Mouse (Mus musculus) cerebellum, adult 8-10 months (tissue): ENCODE measurements around the gene Psmd1.
"Not testable (repeated sequence)": the region's sequence is repeated elsewhere in the genome, so short reads cannot be mapped to it uniquely, and the experiment has no call there.

ENCODE experiments used
- DNase-seq: peaks from one replicate; pipeline ENCODE4 v3.0.0; 2022

Gene Psmd1

DNA sequence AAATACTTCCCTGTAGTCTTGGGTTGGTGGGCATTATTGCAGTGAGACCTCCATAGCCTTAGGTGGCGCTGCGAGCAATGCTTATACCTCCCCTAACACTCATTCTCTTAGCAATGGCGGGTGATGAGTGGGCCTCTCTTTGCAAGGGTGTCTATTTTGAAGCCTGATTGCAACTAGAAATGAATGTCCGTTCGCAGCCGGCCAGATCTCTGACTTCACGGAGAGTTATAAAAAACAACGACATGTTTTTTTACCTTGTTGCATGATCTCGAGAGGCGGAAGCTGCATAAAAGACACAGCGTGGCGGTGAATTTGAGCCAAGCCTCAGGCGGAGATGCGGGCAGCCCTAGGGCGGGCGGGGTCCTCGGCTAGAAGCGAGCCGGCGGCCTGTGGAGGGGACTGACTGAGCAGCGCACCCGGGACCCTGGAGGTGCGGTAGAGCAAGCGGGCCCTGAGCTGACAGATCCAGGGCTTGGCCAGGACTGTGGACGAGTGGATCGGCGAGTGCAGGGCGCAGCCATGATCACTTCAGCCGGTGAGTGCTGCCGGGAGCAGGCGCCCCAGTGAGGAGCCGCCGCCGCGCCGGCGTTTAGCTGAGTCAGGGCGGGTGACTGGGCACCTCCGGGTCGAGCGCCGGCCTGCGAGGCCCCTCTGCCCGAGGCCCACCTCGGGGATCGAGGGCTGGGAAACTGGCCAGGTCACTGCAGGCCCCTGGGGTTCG is at the start of gene Psmd1:
Gene Psmd1, plus strand, starts transcription at position 117 of the 721 bp plus-strand sequence.
- peak; percentile 85 for DNase-seq

DNA sequence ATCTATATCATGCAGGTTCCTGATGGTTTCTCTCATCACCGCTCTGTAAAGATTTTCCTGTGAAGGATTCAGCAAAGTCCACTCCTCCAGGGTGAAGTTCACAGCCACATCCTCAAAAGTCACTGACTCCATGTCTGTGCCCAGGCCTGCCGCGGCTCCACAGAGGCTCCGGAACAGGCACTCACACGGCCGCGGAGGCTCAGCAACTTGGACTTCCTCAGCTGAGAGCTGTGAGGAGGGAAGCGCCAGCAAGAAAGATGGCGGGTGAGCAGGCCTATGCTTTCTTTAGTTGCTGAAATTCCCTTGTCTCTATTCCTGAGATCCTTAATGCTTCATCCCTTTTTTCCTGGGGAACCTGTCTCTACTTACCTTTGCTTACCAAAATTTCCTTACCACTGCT is 48.4 kb upstream of the Psmd1 start:
- not testable (repeated sequence) for DNase-seq

DNA sequence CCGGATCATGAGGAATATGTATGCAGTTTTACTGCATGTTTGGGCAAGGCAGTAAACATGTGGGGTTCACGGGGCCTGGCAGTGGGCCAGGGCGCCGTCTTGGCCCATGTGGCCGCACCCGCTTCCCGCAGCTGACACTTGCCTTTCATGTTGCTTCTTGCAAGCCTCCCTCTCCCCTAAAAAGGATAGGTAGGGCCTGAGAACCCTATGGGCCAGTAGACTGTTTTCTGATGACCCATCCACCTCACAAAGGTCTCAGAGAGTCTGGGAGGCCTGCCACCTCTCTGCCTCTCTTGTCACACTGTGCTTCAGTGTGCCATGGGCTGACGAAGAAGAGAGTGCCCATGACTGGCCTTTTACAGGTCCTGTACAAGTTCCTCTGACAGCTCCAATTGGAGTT is 47.7 kb upstream of the Psmd1 start, which contains the start of gene Spata3:
Gene Spata3, plus strand, starts transcription at position 301 of the 400 bp plus-strand sequence.
- DNase-seq = no peak

DNA sequence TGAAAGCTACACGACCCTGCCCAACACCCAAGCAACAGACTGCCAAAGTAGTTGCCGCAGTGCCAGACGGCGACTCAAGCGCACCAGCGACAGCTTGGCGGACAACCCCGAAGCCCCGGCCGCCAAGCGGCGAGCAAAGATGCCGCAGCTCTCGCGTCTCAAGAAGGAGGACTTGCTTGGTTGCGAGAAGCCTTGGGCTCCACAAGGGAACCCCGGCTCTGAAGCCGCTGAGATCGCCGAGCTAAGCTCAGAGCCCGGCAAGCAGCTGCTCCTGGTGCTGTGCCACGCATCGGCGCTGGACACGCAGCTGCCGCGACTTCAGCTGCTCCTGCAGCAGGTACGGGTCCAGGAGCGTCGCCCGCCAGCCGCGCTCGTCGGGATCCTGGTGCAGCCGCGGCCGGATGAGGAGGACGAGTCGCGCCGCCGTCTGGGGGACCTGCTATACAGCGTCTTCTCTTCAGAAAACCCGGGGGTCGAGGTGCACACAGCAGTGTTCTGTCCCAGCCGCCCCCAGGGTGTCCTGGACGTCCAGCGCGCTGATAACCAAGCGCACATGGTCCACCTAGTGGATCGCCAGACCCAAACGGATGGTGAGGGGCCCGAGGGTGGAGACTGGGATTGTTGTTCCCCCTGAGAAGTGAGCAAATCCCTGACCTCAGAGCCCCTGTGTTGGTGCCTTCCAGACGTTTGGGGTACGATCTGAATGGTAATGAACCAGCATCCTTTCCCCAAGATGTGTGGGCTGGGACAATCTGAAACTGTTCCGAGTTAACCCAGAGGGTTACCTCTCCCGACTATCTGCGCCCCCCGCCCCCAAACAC is 45.7 kb upstream of the Psmd1 start:
- DNase-seq = peak; percentile 32

DNA sequence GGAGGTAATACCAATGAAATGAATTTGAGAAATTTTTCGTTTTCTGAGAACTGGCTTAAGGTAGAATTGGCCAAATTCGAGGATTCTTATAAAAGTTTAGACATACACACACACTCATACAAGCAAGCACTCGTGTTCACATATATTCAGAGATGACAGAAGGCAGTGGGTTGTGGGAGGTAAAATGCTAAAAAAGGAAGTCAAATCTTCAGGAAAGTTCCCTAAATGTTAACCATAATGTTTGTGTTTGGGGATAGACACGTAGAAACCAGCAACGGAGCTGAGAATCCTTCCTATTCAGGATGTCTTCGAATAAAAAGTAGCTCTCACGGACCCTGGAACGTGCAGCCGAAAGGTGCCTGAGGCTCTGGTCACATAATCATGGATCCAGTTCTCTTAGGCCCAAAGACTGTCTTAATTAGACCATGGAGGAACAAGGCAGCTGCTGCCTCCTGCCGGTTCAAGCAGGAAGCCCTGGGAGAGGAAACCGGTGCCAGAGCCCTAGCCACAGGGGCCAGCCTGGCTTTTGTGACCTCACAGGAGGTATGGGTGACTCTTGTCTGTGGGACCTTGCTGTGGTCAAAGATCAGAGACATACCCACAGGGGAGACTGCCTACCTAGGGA is 42.7 kb upstream of the Psmd1 start:
- DNase-seq = no peak

DNA sequence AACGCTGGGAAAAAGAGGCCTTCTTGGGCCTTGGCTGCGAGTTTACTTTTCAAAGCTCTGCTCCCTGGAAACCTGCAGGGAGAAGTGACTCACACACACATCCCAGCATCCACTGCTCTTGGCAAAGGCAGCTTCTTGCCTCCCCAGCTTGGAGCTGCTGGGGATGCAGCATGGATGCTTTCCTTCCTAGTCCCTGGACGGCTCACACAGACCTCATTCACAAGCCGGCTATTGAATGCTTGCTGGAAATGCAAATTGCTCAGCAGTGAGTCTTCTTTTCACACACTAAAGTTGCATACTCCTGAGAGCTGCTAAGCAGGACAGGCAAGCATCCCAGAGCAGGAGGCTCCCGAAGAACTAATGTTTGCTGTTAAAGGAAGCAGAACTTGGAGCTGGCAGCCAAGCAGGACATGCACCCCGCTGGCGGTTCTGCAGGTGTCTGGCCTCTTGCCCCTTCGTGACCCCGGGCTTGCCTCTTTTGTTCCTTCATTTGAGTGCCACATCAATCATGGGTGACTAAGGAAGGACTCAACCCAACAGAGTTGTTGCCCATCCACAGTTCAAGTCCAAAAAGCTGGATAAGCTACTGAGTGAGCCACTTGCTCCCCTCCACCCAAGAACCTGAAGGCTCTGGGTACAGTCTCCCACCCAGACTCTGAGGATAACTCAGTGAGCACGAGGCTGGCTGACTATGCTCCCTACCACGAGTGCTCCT is 31.8 kb upstream of the Psmd1 start:
- peak; percentile 26 for DNase-seq

DNA sequence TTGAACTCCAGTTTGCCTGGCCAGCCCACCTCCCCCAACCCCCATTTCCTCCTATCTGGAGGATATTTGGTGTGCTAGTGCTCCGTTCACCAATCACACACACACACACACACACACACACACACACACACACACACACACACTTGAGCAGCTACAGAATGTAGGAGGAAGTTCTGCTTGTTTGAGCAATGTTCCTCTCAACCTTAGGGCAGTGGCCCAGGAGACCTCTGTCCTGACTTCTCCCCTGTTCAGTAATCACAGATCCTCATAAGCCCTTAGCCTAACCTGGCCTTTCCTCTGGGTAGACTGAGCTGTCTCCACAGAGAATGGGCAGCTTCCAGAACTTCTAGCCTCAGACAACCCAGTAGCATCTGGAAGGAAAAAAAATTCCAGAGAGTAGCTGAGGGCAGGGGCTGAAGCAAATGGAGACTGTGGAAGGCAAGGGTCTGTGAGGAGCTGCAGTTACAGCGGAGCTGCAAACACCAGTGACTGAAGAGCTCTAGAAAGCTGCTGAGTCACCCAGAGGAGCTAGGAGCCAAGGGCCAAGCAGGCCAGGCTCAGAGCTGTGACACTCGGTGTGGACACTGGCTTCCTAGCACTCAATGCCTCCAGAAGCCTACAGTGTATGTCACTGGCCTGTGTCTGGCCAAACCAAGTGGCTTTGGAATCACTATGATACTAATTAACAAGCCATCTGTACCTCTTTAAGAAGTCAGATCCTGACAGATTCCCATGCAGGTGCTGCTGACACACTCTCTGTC is 25.8 kb upstream of the Psmd1 start:
- DNase-seq = peak; percentile 54

DNA sequence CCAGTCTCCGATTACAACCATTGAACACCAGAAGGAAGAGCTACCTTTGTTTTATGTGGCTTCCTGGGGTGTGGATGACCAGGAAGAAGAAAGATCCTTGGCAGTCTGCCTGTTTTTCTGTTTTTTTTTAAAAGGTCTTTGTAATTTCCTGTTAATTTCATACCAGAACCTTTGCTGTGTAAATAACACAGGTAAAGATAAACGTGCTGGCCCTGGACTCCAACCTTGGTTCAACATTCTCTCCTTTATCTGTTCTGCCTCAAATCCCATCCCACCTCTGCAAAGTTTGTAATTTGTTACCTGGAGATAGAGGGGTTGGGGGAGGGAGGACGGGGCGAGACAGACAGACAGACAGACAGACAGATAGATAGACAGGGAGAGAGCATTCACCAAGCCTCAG is 24.1 kb upstream of the Psmd1 start:
- DNase-seq = no peak

DNA sequence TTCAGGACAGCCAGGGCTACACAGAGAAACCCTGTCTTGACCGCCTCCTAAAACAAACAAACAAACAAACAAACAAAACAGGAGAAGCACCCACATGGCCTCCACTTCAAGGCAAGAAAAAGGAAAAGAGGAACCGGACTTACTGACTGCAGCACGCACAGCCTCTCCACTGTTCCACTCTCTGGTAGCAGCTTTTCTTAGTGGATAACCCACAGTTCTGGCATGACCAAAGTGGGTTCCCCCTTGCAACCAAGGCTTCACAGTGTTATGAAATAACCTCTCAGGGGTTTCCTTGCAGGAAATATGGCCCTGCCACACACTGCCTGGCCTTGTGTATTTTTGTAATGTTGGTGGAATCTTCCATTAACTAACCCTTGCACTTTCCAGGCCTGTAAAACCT is 23.4 kb upstream of the Psmd1 start:
- DNase-seq = no peak

DNA sequence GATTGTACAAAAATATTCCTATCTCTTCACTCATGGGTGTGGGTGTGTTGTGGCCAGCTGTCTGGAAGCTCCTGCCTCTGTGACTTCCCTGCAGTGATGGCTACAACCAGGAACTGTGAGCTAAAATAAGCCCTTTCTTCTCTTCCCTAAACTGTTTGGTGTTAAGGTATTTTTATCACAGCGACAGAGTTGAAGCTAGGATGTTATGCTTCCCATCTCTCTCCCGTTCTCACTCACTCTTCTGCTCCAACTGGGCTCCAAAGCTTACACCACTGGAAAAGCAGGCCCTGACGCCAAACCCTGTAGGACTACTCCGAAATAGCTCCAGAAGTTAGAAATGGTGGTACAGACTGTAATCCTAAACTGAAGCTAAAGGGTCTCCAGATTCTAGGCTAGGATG is 19.1 kb upstream of the Psmd1 start:
- DNase-seq = no peak

DNA sequence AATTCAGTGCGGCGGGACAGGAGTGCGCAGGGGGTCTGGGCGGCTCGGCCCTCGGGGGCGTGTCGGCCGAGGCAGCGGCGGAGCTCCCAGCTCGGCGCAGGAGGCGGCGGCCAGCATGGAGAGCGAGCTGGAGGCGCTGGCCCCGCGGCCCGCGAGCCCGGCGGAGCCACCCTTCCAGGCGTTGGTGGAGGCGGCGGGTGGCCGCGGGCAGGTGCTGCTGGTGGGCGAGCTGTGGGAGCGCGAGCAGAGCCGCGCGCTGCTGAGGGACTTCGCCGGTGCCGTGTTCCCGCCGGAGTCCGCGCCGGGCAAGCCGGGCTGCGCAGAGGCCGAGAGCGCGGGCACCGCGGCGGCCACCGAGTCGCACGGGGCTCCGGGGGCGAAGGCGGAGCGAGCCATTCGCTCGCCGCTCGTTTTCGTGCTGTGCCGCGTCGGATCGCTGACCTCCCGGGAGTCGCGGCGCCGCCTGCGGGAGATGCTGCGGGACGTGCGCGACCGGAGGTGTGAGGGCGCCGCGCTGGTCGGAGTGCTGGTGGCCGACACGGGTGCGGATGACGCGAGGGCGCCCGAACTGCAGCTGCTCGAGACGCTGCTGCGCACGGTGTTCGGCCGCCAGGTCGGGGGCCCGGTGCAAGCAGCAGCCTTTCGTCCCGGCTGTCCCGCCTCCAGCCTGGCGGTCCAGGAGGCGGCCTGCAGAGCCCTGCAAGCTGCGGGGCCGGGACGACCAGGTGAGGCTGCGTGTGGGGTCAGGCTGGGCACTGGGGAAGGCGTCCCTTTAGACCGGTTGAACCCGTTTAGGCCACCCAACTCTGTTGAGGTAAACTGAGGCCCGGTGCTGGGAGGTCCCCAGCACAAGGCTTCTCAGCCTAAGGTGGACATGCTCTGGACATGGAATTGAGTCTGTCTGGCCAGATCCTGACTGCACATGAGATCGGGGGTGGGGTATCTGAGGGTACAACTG is 18.1 kb upstream of the Psmd1 start, which contains the start of gene 2810459M11Rik:
Gene 2810459M11Rik, plus strand, starts transcription at position 16 of the 958 bp plus-strand sequence.
- DNase-seq = no peak

DNA sequence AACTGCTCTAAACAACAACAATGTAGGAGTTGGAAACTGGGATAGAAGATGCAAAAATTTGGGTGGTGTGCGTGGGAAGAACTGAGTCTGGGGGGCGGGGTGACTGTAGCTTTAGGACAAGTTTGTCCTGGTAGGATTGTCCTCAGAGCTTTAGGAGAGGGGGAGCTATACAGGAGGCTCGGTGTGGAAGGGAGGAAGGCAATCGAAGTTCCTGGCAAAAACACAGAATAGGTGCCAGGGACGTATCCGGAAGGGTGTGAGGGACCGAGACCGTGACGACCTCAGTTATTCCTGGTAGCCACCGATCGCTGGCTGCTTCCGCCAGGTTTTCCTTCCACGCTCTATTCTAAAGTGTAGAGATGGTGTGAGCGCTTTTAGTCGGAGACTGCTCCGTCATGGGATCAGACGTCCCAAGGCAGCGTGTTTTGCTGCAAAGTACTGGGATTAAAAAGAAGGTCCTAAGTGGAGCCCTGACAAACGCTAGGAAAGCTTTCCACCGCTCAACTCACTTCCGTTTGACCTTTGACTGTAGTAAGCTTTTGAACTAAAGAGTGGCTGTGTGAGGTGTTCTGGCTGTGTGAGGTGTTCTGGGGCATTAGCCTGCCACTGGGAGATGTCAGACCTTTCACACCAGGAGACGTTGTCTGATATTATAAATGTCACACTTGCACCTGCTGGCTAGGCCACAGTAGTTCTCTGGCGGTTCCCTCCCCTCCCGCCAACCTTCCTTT is 17.2 kb upstream of the Psmd1 start:
- DNase-seq = no peak

DNA sequence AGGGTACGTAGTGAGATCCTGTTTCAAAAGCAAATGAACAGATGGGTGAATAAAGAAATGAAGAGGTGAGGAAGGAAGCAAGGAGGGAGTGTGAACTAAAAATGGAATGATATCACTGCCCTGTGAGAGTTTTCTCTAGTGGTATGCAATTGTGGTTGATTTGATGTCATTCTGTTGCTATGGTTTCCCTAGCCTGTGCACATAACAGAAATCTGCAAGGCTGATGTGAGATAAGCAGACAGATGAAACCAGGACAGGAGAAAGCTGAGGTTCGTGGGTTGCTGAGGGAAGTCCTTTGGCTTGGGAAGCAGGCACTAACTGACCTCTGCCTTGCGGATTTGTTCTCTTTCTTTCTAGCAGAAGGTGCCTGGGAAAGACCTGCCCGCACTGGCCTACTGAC is 16.0 kb upstream of the Psmd1 start:
- no peak for DNase-seq

DNA sequence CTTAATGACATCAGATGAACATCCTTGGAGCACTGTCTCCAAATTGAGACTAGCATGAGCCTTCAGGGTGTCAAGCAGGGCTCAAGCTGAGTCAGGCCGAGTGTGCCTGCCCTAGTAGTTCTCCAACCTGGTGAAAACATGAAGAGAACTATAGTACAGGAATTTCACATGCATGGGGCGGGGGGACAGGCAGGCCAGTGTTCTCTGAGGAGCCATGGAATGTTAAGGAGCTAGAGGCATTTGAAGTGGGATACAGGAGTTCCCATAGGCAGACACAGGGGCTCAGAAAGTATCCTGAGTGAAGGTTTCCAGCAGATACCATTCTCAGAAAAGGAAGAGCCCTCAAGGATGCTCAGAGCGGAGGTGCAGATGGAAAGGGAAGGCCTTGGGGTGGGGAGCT is 15.4 kb upstream of the Psmd1 start:
- DNase-seq = no peak

DNA sequence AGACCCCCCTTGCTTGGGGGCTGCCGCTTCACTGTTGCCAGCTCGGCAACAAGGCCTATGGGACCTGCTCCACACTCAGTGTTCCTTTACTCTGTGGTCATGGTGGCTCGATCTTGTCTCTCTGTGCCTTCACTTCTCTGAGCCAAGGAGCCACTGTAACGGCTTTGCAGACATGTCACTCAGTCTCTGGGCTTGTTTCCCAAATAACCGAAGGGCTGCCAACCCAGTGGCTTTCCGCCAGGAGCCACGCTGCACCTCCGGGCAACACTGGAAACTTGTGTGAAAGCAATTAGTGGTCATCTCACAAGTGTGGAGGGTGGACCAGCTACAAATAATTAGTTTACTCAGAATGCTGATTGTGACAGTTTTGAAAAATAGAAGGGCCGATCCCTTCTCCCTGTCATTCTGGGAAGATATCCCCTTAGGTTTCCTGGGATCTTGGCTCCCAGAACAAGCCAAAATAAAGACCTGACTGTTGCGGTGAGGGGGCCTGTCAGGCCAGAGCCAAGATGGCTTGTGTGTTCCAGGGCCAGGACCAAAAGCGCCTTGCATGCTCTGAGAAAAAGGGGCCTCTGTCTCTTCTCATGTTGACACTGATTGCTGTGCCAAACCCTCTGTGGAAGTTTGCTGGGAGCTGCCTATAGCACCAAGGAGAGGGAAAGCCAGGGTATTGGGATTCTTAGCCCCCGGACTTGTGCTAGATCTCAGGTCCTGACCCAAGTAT is 10.8 kb upstream of the Psmd1 start:
- DNase-seq = peak; percentile 67

DNA sequence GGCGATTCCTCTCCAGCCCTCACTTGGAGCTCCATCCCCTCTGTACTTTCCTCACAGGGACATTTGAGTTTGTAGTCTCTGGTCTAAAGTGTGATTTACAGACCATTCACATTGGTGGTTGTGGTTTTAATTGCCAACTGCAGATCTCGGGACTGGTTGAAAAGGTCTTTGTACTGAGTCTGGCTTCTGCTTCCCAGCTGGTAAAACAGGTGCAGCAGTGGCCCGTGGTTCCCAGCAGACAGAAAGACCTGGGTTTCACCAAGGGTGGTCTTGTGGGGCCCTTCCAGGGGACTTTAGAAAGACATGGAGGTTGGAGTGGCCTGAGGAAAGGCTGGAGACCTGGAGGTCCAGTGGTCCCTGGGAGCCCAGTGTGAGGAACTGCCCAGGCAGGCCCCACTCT is 9.2 kb upstream of the Psmd1 start:
- DNase-seq = no peak

DNA sequence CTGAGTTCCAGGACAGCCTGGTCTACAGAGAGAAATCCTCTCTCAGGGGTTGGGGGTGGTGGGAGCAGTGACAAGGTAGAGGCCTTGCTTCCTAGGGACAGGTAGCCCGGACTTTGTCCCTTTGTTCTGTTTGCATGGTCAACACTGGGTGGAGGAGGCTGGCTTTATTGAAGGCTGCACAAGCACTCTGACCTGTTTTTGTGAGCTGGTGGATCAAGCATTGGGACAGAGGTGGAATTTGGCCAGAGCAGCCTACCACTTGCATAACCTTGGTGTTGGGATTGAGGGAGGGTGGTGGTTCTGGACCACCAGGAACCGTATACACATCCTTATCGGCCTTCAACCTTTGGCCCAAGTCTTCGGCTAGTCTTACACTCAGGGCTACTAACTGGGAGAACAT is 7.9 kb upstream of the Psmd1 start:
- DNase-seq = no peak

DNA sequence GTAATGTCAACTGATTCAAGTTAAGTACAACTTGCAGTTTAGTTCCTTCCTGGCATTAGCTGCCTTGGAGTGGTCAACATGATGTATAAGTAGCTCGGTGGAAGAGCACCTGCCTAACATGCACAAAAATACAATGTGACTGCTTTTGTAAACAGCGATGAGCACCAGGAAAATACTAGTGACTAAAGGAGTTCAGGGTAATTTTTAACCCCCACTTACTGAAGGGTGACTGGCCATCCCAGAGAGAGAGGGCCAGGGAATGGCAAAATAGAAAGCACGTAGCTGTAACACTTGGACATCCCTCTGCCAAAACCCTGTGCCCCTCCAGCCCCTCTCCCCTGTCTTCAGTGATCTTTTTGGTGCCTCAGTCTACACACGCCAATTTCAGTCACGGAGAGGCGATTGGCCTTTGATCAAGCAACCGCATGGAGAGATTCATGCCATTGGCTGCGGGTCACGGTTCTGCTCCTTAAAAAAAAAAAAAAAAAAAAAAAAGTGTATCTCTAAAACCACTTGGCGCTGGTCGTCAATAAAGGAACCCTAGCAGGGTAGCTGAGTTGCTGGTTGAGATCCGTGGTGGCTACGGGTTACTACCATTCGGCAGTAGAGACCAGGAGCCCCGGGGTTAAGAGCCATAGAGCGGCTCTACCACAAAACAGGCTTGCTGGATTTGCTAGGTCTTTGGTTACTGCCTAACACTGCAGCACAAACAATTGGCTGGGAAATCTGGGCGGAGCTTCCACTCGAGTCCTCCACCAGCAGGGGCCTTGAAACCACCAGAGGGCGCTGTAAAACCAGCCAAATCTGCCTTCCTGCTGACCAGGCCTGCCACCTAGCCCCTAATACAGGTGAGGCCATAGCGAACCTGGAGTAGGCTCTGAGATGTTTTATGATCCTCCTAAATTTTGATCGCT is 5.1 kb upstream of the Psmd1 start:
- peak; percentile 96 for DNase-seq

DNA sequence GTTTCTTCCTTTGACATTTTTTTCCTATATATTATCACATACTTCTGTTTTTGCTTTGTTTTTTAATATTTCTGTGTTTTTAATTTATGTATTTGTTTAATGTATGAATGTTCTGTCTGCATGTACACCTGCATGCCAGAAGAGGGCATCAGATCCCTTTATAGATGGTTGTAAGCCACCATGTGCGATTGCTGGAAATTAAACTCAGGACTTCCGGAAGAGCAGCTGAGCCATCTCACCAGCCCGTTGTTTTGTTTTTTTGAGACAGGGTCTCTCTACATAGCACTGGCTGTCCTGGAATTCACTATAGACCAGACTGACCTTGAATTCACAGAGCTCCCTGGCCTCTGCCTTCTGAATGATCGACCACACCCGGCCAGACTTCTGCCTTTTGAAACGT is 1.7 kb upstream of the Psmd1 start:
- no peak for DNase-seq
